Mouse (Mus musculus) limb, embryonic 14.5 days (tissue): ENCODE data around the gene Cmbl. TPM values are rescaled to one million over a fixed set of nuclear protein-coding genes. Genes with fewer than 3 reads are reported as not detected.

Experiments used
- ATAC-seq: fragments of 200-750 bp; cut with Nextera tagmentation; 2 replicates; pipeline ENCODE4 v1.8.0; 2017; ENCODE audit warnings: low read depth, moderate number of reproducible peaks, moderate TSS enrichment; ENCODE audit not compliant: low FRiP score
- DNase-seq: peaks from one replicate; pipeline ENCODE4 v3.0.0-alpha.2; 2015; ENCODE audit warnings: low spot score
- H3K27ac ChIP-seq: fragments of 300-500 bp; sonication (generic); replicated peaks from 2 replicates; pipeline ENCODE4 v1.5.1; 2014; ENCODE audit warnings: low read depth, mild to moderate bottlenecking, low read length, moderate library complexity, mixed read lengths
- H3K27me3 ChIP-seq: fragments of 300-500 bp; sonication (generic); 2 replicates; pipeline ENCODE4 v1.6.1; 2014; ENCODE audit warnings: low read length, mixed read lengths; ENCODE audit not compliant: control insufficient read depth, insufficient read depth
- H3K36me3 ChIP-seq: fragments of 300-500 bp; sonication (generic); 2 replicates; pipeline ENCODE4 v1.6.1; 2014; ENCODE audit warnings: mild to moderate bottlenecking, low read length, moderate library complexity, mixed read lengths; ENCODE audit not compliant: control insufficient read depth, insufficient read depth
- H3K4me1 ChIP-seq: fragments of 300-500 bp; sonication (generic); 2 replicates; pipeline ENCODE4 v1.6.1; 2014; ENCODE audit warnings: antibody characterized with exemption, low read length, mixed read lengths; ENCODE audit not compliant: control insufficient read depth, insufficient read depth
- H3K4me2 ChIP-seq: fragments of 300-500 bp; sonication (generic); replicated peaks from 2 replicates; pipeline ENCODE4 v1.6.1; 2014; ENCODE audit warnings: low read depth, mild to moderate bottlenecking, low read length, moderate library complexity; ENCODE audit not compliant: severe bottlenecking
- H3K4me3 ChIP-seq: fragments of 300-500 bp; sonication (generic); replicated peaks from 2 replicates; pipeline ENCODE4 v1.5.1; 2014; ENCODE audit warnings: low read length
- H3K9ac ChIP-seq: fragments of 300-500 bp; sonication (generic); 2 replicates; pipeline ENCODE4 v1.6.1; 2014; ENCODE audit warnings: mild to moderate bottlenecking, low read depth, low read length, moderate library complexity; ENCODE audit not compliant: severe bottlenecking
- H3K9me3 ChIP-seq: fragments of 300-500 bp; sonication (generic); 2 replicates; pipeline ENCODE4 v1.6.1; 2016; ENCODE audit warnings: low read length; ENCODE audit not compliant: control insufficient read depth
- POLR2A ChIP-seq: fragments of 200-500 bp; IDR thresholded peaks from 2 replicates; pipeline ENCODE4 v1.8.0; 2012; ENCODE audit warnings: inconsistent platforms, mild to moderate bottlenecking, moderate library complexity, borderline replicate concordance; ENCODE audit not compliant: insufficient read depth, insufficient read length; ENCODE audit errors: extremely low read depth
- WGBS: fragments of 180-500 bp; shearing (Covaris S2); extraction: QIAGEN DNeasy Blood & Tissue Kit; methylation state at CpG from one replicate; pipeline ENCODE4 v1.1.7; 2014; 5-methylcytosine and 5-hydroxymethylcytosine counted together
- polyA plus RNA-seq, 2 experiments: library from polyadenylated mRNA; depleted of rRNA in 1 of 2; stranded (reverse) in 1 of 2; unstranded in 1 of 2; fragments of >200 nt; fragmentation: Nextera tagmentation in 1 of 2; extraction: Ambion mirVana in 1 of 2; gene quantifications; 2 replicates each; pipeline versions ENCODE4 v1.2.1 to v1.2.3; 2012 to 2014

The Cmbl gene
- polyA plus RNA-seq, 2 experiments, result 2.2 to 3.0 TPM

GRCm38 (mm10) chr15:31567431-31567830, 2.2 kb downstream of the Cmbl start:
- 64% methylated on average over 7 of the region's 7 CpGs for WGBS
- TF ChIP-seq POLR2A, result no peak
- H3K4me1 ChIP-seq, result peaks cover 15% of the 10 kb centered on the region
- no peak overlapping the region for H3K4me3 ChIP-seq
- no peak overlapping the region for H3K9ac ChIP-seq
- no peak overlapping the region for H3K4me2 ChIP-seq
- no peaks in the 10 kb centered on the region for H3K9me3 ChIP-seq
- H3K27me3 ChIP-seq, result no peaks in the 10 kb centered on the region
- no peak overlapping the region for H3K27ac ChIP-seq
- DNase-seq (no peak), ATAC-seq (no peak)
- no peaks in the 10 kb centered on the region for H3K36me3 ChIP-seq

GRCm38 (mm10) chr15:31568581-31568996, 3.4 kb downstream of the Cmbl start:
- no peak for ATAC-seq
- 25% methylated on average over 12 of the region's 12 CpGs for WGBS
- Histone ChIP-seq H3K27ac (no peak overlapping the region), H3K27me3 (no peaks in the 10 kb centered on the region), H3K9ac (no peak overlapping the region), H3K4me1 (peaks cover 20% of the 10 kb centered on the region), H3K36me3 (no peaks in the 10 kb centered on the region), H3K4me2 (peak overlapping the region; percentile 30), H3K4me3 (no peak overlapping the region), H3K9me3 (no peaks in the 10 kb centered on the region)
- peak; percentile 46 for DNase-seq
- TF ChIP-seq POLR2A, result no peak

GRCm38 (mm10) chr15:31569325-31570022, 4.3 kb downstream of the Cmbl start:
- peak; percentile 64 for DNase-seq
- no peak for ATAC-seq
- peaks cover 20% of the 10 kb centered on the region for H3K4me1 ChIP-seq
- no peak overlapping the region for H3K4me2 ChIP-seq
- no peak overlapping the region for H3K9ac ChIP-seq
- H3K4me3 ChIP-seq, result no peak overlapping the region
- H3K27me3 ChIP-seq, result no peaks in the 10 kb centered on the region
- H3K27ac ChIP-seq, result no peak overlapping the region
- H3K9me3 ChIP-seq, result no peaks in the 10 kb centered on the region
- 59% methylated on average over 9 of the region's 9 CpGs for WGBS
- H3K36me3 ChIP-seq, result no peaks in the 10 kb centered on the region
- no peak for TF ChIP-seq POLR2A

- Histone ChIP-seq H3K4me1 (peaks cover 20% of the 10 kb centered on the region), H3K36me3 (no peaks in the 10 kb centered on the region), H3K9me3 (no peaks in the 10 kb centered on the region), H3K4me2 (no peak overlapping the region), H3K27me3 (no peaks in the 10 kb centered on the region), H3K9ac (no peak overlapping the region), H3K27ac (no peak overlapping the region), H3K4me3 (no peak overlapping the region)
- DNase-seq (no peak), ATAC-seq (no peak)
- no peak for TF ChIP-seq POLR2A
- WGBS, result 88% methylated on average over 8 of the region's 8 CpGs
Observed at GRCm38 (mm10) chr15:31570959-31571358, 5.8 kb downstream of the Cmbl start.

- peak; percentile 48 for ATAC-seq
Observed at GRCm38 (mm10) chr15:31571906-31572722, 6.9 kb downstream of the Cmbl start.

More at GRCm38 (mm10) chr15:31571906-31572722, 6.9 kb downstream of the Cmbl start:
- Histone ChIP-seq H3K9ac (no peak overlapping the region), H3K27me3 (no peaks in the 10 kb centered on the region), H3K27ac (peak overlapping the region; percentile 52), H3K4me2 (0 out of 2 replicates have a peak overlapping the region, but pooled peaks have one; percentile 13), H3K9me3 (no peaks in the 10 kb centered on the region), H3K4me1 (peaks cover 20% of the 10 kb centered on the region), H3K36me3 (no peaks in the 10 kb centered on the region), H3K4me3 (no peak overlapping the region)
- no peak for TF ChIP-seq POLR2A
- 59% methylated on average over 16 of the region's 16 CpGs for WGBS
- DNase-seq, result peak; percentile 71
